Mouse (Mus musculus): ENCODE measurements around the gene Ak1.
A peak's percentile ranks its signal among the peaks of the same experiment; 100 is the strongest.

Gene Ak1

GRCm38 (mm10) chr2:32601417-32602065 lies 20.0 kb upstream of the Ak1 start:
- peak; percentile 40 to 41 for DNase-seq

- DNase-seq: peak; percentile 92
Observed at GRCm38 (mm10) chr2:32602600-32603054, 18.9 kb upstream of the Ak1 start.

DNA sequence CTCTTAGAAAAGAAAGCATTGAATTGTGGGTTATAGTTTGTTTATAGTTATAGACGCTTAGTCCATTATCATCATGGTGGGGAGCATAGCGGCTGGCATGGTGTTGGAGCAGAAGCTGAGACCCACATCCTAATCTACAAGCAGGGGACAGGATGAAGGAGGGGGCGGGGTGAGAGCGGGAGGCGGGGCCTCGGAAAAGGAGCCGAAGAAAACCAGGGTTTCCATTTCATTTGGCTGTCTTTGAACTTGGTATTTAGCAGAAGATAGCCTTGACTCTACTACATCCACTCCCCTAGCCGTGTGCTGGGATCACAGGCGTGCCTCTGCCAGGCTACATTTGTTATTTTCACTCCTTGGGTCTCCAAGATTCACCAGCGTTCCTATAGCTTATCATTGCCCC lies 16.9 kb upstream of the Ak1 start:
- no peak for DNase-seq

- DNase-seq: peak; percentile 86 to 87
Observed at GRCm38 (mm10) chr2:32606161-32607142, 15.1 kb upstream of the Ak1 start.

DNA sequence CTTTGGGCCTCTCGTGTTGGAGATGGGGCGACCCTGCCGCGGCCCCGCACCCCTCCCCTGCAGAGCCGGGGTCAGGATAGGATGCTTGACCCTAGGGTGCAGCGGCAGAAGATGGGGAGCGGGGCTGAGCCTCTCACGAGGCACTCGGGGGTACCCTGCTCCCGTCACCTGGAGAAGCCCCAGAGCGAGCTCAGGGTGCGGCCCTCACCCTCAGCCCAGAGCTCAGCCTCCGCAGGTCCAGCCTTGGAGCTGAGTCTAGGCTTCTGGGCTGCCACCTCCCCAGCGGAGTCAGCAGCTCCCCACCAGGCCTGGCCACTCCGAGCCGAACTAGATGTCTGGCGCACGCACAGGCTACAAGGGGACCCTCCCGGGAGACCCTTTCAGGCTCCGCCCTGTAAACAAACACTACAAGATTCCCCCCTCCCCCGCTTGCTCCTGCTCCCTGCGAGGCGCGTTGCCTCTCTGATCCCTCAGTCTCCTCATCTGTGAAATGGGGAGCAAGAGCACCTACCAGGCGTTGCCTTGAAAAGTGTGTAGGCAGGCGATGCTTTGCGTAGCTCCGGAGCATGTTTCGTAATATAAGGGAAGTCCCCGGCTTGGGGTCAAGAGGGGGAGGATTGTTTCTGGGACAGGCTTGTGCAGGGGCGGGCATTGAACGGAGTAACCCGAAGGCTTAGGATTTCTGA lies 14.2 kb upstream of the Ak1 start:
- DNase-seq: peak; percentile 55 to 57

GRCm38 (mm10) chr2:32608141-32608777 lies 13.3 kb upstream of the Ak1 start:
- DNase-seq: peak; percentile 66 to 72

DNA sequence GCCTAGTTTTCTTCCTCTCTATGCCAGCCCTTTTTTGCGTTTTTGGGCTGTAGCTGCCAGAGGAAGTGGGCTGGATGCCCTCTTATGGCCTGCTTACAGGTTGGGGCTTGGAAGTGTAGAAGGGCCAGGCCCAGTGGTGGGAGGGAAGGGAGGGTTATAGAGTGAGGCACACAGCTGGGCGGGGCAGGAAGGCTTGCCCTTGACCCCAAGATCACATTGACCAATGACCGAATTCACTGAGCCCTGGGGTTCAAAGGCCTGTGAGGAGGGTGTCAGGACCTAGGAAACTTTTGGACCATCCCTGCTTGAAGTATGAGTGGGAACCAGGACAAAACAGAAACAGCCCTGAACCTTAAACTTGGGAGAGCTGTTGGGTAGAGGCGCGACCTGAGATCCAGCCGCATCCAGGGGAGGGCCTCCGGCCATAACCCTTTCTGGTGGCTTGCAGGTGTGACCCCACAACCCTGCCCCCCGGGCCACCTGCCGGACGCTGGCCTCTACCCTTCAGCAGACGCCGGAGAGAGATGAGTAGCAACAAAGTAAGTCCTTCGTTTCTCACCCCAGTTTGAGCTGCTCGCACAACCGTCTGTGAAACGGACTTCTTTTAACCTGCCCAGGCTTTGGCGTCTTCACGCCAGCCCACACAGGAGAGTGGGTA lies 12.7 kb upstream of the Ak1 start:
- no peak for DNase-seq

DNA sequence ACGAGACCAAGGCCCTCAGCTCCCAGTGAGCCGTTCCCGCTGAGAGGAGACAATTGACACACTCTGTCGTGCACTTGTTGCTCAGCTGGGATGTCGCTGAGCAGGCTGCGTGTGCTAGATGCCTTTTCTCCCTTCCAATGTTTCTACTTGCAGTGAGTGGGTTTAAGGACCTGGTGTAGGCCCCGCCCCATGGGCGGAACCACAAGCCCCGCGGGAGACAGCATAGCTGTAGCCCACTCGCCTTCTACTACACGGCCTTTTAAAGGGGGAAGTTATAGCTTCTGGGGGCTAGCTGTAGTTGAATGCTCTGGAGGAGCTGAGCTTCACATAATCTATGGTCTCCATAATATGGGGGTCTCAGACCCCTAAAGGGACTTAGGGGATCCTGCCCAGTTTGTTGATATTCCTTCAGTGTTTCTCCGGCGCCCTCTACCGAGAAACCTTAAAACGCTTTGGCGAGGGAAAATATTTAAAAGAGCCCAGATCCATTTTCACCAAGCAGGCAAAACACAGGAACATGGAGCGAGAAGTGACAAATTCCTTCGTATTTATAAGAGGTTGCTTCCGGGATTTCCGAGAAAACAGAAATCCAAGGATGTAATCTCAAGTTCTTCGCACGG lies 10.8 kb upstream of the Ak1 start:
- peak; percentile 48 for DNase-seq

- no peak for DNase-seq
Observed at GRCm38 (mm10) chr2:32612274-32612673, 9.3 kb upstream of the Ak1 start.

GRCm38 (mm10) chr2:32617109-32617508 lies 4.4 kb upstream of the Ak1 start:
- DNase-seq: no peak

DNA sequence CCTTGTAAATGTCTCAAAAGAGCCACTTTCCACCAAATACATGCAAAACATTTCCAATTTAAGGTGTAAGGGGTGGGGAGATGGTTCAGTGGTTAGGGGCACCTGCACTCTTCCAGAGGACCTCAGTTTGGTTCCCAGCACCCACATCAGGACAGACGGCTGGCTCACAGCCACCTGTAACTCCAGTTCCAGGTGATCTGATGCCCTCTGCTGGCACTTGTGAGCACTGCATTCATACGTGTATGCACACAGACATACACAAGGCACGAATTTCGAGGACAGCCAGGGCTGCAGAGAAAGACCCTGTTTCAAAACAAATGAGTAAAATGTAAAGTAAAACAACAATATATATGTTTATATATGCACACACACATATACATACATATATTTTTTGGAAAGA lies 4.0 kb upstream of the Ak1 start:
- DNase-seq: peak; percentile 37 to 38

GRCm38 (mm10) chr2:32618051-32618450 lies 3.5 kb upstream of the Ak1 start:
- no peak for DNase-seq

GRCm38 (mm10) chr2:32620682-32621516 lies 659 bp upstream of the Ak1 start:
- no peak for DNase-seq

DNA sequence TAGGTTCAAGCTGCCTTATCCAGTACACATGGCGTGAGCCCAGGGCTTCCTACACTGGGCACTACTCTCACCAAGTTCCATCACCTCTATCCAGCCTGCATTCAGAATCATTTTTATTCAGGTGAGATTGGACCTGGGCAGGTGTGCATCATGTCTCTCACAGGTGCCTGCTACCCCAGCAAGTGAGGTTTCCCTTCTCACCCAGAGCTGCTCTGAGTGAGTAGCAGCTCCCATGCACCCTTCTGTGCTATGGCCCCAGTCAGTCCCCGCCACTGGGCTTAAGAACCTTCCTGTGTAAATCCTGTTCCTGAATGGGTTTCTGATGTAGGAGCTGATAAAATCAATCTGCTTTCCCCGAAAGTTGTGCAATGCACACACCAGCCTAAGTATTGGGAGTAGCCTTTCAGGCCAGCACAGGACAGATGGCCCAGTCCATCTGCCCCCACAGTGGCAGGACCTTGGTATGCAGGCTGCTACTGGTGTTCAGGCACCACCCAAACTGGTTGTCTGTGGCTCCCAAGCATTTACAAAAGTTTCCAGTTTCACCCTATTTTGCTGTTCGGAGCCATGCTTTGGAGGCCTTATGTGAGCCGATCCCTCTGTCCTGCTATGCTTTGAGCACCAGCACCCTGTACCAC lies 2.7 kb downstream of the Ak1 start:
- DNase-seq: no peak

DNA sequence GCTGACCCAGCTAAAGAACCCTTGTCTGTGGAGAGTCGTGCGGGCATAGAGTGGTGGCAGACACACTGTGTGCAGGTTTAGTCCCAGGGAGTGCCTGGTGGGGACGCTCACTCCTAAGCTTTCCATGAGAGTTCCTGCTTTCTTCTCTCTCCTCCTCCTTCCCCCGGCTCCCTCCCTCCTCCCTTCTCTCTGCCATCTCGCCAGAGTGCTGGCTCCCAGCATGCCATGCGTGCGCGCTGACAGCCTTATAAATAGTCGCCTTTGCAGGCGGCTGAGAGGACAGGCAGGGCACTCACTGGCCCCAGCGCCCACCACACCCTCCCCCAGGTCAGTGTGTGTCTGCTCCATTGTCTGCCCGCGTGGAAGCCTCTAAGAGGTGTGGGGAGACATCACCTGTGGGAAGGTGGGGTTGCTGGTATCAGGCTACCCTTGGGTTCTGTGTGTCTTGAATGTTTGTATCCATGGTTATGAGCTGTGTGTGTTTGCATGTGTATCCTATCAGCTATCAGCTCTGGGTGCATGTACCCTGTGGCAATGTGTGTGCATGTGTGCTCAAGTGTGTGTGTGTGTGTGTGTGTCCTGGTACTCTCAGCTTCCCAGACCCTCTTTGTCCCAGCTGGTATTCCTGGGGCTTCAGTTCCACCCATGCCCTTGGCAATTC lies 3.8 kb downstream of the Ak1 start:
- DNase-seq: no peak

DNA sequence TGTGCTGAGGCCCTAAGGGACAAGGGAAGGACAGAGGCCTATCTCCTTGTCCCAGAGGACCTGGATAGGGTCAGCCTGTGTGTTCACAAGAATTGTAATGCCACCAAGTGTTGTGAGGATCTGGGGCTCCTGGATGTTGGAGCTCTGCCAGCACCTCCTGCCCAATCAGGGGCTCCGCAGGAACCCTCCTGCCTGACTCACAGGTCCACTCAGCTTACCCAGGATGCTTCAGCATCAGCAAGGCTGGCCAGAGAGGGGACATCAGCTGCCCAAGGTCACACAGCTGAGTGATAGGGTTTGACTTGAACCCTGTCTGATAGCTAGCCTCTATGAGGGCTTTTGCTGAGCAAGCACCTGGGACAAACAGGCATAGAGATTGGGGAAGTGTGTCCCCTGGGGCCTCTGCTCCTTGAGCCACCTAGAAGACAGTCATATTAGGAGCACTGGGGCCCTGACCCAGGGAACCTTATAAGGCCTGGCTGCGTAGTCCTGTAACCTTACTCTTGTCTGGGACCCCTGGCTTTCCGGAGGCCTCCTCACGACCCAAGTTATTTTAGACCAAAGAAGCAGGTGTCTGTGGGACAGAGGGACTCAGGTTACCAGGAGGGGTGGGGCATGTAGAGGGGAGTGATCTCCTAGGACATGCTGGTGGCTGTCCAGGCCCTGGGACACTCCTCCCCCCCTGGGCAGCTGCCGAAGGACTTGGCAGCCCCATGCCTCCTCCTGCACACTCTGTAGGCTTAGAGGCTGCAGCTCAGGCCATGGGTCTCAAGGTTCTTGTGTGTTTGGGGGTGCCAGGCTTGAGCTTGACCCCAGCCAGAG lies 4.5 kb downstream of the Ak1 start:
- DNase-seq: no peak

DNA sequence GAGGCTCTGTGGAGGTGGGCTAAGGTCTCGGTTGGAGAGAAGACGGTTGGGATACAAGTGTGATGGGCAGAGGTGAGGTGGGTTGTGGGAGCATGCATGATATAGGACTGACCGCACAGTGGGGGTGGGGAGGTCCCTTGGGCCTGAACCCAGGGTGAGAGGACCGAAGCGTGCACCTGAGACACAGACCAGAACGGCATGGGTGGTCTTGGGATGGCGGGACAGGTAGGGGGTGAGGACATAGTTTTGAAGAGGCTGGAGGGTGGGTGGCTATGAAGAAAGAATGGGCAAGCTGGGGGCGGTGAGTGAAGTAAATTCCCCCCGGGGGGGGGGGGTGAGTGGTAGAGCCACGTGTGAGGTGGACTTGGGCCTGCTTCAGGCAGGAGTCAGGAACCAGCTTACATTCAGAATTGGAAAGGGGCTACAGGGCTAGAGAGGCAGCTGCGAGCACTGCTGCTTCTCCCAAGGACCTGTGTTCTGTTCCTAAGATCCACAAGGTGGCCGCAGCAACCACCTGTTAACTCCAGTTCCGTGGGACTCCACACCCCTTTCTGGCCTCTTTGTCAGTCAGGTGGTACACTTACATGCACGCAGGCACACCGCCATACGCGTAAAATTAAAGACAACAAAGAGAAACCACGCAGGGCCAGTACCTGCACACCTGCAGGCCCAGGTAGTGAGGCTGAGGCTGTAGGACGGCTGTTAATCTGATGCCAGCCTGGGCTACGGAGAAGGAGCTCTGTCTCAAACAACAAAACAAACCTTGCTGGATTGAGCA lies 5.9 kb downstream of the Ak1 start:
- no peak for DNase-seq

GRCm38 (mm10) chr2:32628044-32628550 lies 6.5 kb downstream of the Ak1 start:
- no peak for DNase-seq
